Mouse (Mus musculus): ENCODE data around the gene Smox.

DNA sequence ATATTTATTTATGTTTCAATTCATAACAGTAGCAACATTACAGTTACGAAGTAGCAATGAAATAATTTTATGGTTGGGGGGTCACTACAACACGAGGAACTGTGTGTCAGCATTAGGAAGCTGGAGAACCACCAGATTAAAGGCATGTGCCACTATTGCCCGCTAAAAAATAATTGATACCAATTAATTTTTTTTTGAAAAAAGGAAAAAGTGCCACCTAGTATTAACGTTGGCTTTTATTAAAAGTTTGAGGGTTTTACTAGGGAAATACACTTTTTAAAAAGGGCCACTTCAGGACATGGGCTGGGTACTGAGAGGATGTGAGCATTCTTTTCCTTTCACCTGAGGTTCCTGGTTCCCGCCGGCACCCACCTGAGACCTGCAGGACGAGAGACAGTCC lies at the start of gene Smox:
- TF ChIP-seq POLR2A (IDR thresholded peaks at IDR 0.05; ENCODE audit: control insufficient read depth, low read depth, low read length), result no peak
- TF ChIP-seq CTCF (IDR thresholded peaks at IDR 0.05; ENCODE audit: control insufficient read depth, insufficient read depth, insufficient replicate concordance, low read depth, low read length), result no peak
